Mouse (Mus musculus) midbrain, embryonic 12.5 days (tissue): ENCODE data around the gene Rasgef1b. TPM values are rescaled to one million over a fixed set of nuclear protein-coding genes. Genes with fewer than 3 reads are reported as not detected.

Experiments used
- ATAC-seq: fragments of 200-750 bp; cut with Nextera tagmentation; 2 replicates; pipeline ENCODE4 v1.8.0; 2017; ENCODE audit warnings: low read depth, moderate TSS enrichment, moderate library complexity; ENCODE audit not compliant: low FRiP score
- H3K27ac ChIP-seq: fragments of 300-500 bp; sonication (generic); replicated peaks from 2 replicates; pipeline ENCODE4 v1.5.1; 2016; ENCODE audit warnings: mild to moderate bottlenecking
- H3K27me3 ChIP-seq: fragments of 300-500 bp; sonication (generic); 2 replicates; pipeline ENCODE4 v1.6.1; 2016; ENCODE audit warnings: mild to moderate bottlenecking
- H3K36me3 ChIP-seq: fragments of 300-500 bp; sonication (generic); 2 replicates; pipeline ENCODE4 v1.6.1; 2016
- H3K4me1 ChIP-seq: fragments of 300-500 bp; sonication (generic); 2 replicates; pipeline ENCODE4 v1.6.1; 2016
- H3K4me2 ChIP-seq: fragments of 300-500 bp; sonication (generic); replicated peaks from 2 replicates; pipeline ENCODE4 v1.6.1; 2016; ENCODE audit warnings: mild to moderate bottlenecking, moderate library complexity
- H3K4me3 ChIP-seq: fragments of 300-500 bp; sonication (generic); 2 replicates; pipeline ENCODE4 v1.5.1; 2016; ENCODE audit warnings: mild to moderate bottlenecking
- H3K9ac ChIP-seq: fragments of 300-500 bp; sonication (generic); replicated peaks from 2 replicates; pipeline ENCODE4 v1.6.1; 2016; ENCODE audit warnings: mild to moderate bottlenecking, moderate library complexity
- H3K9me3 ChIP-seq: fragments of 300-500 bp; sonication (generic); 2 replicates; pipeline ENCODE4 v1.6.1; 2016; ENCODE audit warnings: mild to moderate bottlenecking
- WGBS: fragments of 180-500 bp; shearing (Covaris S2); methylation state at CpG from one replicate; pipeline ENCODE4 v1.1.7; 2016; 5-methylcytosine and 5-hydroxymethylcytosine counted together
- polyA plus RNA-seq: library from polyadenylated mRNA; unstranded; fragments of >200 nt; fragmentation: Nextera tagmentation; extraction: Ambion mirVana; gene quantifications from 2 replicates; pipeline ENCODE4 v1.2.1, GENCODE M21; 2016

Gene Rasgef1b
- polyA plus RNA-seq, 1 experiment from 2014 or later: 41.9 TPM

- H3K9me3 ChIP-seq: no peaks in the 10 kb centered on the region
- no peak overlapping the region for H3K9ac ChIP-seq
- H3K4me2 ChIP-seq: no peak overlapping the region
- 84% methylated on average over 11 of the region's 11 CpGs for WGBS
- H3K27me3 ChIP-seq: no peaks in the 10 kb centered on the region
- H3K4me1 ChIP-seq: peaks cover 5% of the 10 kb centered on the region; the same call in 1 of the 2 replicates
- no peak overlapping the region for H3K27ac ChIP-seq
- H3K36me3 ChIP-seq: no peaks in the 10 kb centered on the region
- H3K4me3 ChIP-seq: no peak overlapping the region
- no peak for ATAC-seq
Observed at GRCm38 (mm10) chr5:99632649-99633310, 96.1 kb downstream of the Rasgef1b start.

- Histone ChIP-seq H3K9me3 (no peaks in the 10 kb centered on the region), H3K36me3 (no peaks in the 10 kb centered on the region), H3K27ac (no peak overlapping the region), H3K4me3 (no peak overlapping the region), H3K4me2 (no peak overlapping the region), H3K9ac (no peak overlapping the region), H3K27me3 (peaks cover 8% of the 10 kb centered on the region), H3K4me1 (peaks cover 9% of the 10 kb centered on the region)
- 78% methylated on average over 7 of the region's 7 CpGs for WGBS
- no peak for ATAC-seq
Observed at GRCm38 (mm10) chr5:99630087-99630486, 98.8 kb downstream of the Rasgef1b start.

GRCm38 (mm10) chr5:99625603-99626002 is 103.3 kb downstream of the Rasgef1b start:
- no peak for ATAC-seq
- Histone ChIP-seq H3K9me3 (no peaks in the 10 kb centered on the region), H3K4me2 (no peak overlapping the region), H3K27ac (no peak overlapping the region), H3K9ac (no peak overlapping the region), H3K36me3 (no peaks in the 10 kb centered on the region), H3K4me3 (no peak overlapping the region), H3K4me1 (peaks cover 9% of the 10 kb centered on the region), H3K27me3 (peaks cover 19% of the 10 kb centered on the region)
- WGBS: 42% methylated on average over 3 of the region's 3 CpGs

GRCm38 (mm10) chr5:99620771-99621170 is 108.1 kb downstream of the Rasgef1b start:
- 94% methylated on average over 5 of the region's 5 CpGs for WGBS

GRCm38 (mm10) chr5:99617271-99617800 is 111.5 kb downstream of the Rasgef1b start:
- WGBS: 31% methylated on average over 5 of the region's 5 CpGs
- Histone ChIP-seq H3K4me3 (no peak overlapping the region), H3K36me3 (no peaks in the 10 kb centered on the region), H3K27me3 (peaks cover 40% of the 10 kb centered on the region), H3K4me2 (no peak overlapping the region), H3K4me1 (peaks cover 23% of the 10 kb centered on the region), H3K27ac (no peak overlapping the region), H3K9me3 (no peaks in the 10 kb centered on the region), H3K9ac (no peak overlapping the region)
- ATAC-seq: no peak; the same call in 1 of the 2 replicates

More at GRCm38 (mm10) chr5:99620771-99621170, 108.1 kb downstream of the Rasgef1b start:
- no peak overlapping the region for H3K4me2 ChIP-seq
- H3K36me3 ChIP-seq: no peaks in the 10 kb centered on the region
- H3K9ac ChIP-seq: no peak overlapping the region
- ATAC-seq: no peak
- H3K4me1 ChIP-seq: peaks cover 9% of the 10 kb centered on the region
- H3K9me3 ChIP-seq: no peaks in the 10 kb centered on the region
- H3K27ac ChIP-seq: no peak overlapping the region
- no peak overlapping the region for H3K4me3 ChIP-seq
- H3K27me3 ChIP-seq: peaks cover 26% of the 10 kb centered on the region

GRCm38 (mm10) chr5:99613321-99614118 is 115.3 kb downstream of the Rasgef1b start:
- Histone ChIP-seq H3K27me3 (peaks cover 56% of the 10 kb centered on the region), H3K4me3 (peak overlapping the region; percentile 28), H3K36me3 (no peaks in the 10 kb centered on the region), H3K4me2 (peak overlapping the region; percentile 55), H3K9me3 (no peaks in the 10 kb centered on the region), H3K9ac (peak overlapping the region; percentile 39; the same call in 1 of the 2 replicates), H3K27ac (peak overlapping the region; percentile 69), H3K4me1 (peaks cover 28% of the 10 kb centered on the region)
- under 1% methylated on average over 24 of the region's 24 CpGs for WGBS
- peak; percentile 83 for ATAC-seq

- WGBS: 75% methylated on average over 5 of the region's 5 CpGs
- H3K4me2 ChIP-seq: no peak overlapping the region
- no peak overlapping the region for H3K4me3 ChIP-seq
- H3K9me3 ChIP-seq: no peaks in the 10 kb centered on the region
- no peak overlapping the region for H3K27ac ChIP-seq
- no peak overlapping the region for H3K9ac ChIP-seq
- H3K36me3 ChIP-seq: no peaks in the 10 kb centered on the region
- H3K27me3 ChIP-seq: peaks cover 45% of the 10 kb centered on the region
- no peak for ATAC-seq
- H3K4me1 ChIP-seq: 0 out of 2 replicates have a peak, but pooled peaks cover 6% of the 10 kb centered on the region
Observed at GRCm38 (mm10) chr5:99607602-99608001, 121.3 kb downstream of the Rasgef1b start.

- no peak overlapping the region; the same call in 1 of the 2 replicates for H3K9ac ChIP-seq
- WGBS: 84% methylated on average over 15 of the region's 15 CpGs
- peaks cover 36% of the 10 kb centered on the region for H3K27me3 ChIP-seq
- no peak for ATAC-seq
- no peak overlapping the region for H3K27ac ChIP-seq
- no peak overlapping the region for H3K4me2 ChIP-seq
- no peaks in the 10 kb centered on the region for H3K36me3 ChIP-seq
- H3K4me1 ChIP-seq: 0 out of 2 replicates have a peak, but pooled peaks cover 4% of the 10 kb centered on the region
- no peaks in the 10 kb centered on the region for H3K9me3 ChIP-seq
- H3K4me3 ChIP-seq: no peak overlapping the region
Observed at GRCm38 (mm10) chr5:99606164-99606858, 122.6 kb downstream of the Rasgef1b start.

GRCm38 (mm10) chr5:99602244-99603023 is 126.4 kb downstream of the Rasgef1b start:
- H3K27me3 ChIP-seq: peaks cover 15% of the 10 kb centered on the region
- H3K27ac ChIP-seq: no peak overlapping the region
- H3K9me3 ChIP-seq: no peaks in the 10 kb centered on the region
- peaks cover 7% of the 10 kb centered on the region; the same call in 1 of the 2 replicates for H3K4me1 ChIP-seq
- H3K9ac ChIP-seq: no peak overlapping the region
- 83% methylated on average over 10 of the region's 10 CpGs for WGBS
- no peak overlapping the region for H3K4me2 ChIP-seq
- no peak overlapping the region for H3K4me3 ChIP-seq
- no peak for ATAC-seq
- H3K36me3 ChIP-seq: no peaks in the 10 kb centered on the region

- no peak overlapping the region for H3K9ac ChIP-seq
- no peak overlapping the region for H3K4me3 ChIP-seq
- no peaks in the 10 kb centered on the region for H3K36me3 ChIP-seq
- no peak overlapping the region for H3K4me2 ChIP-seq
- WGBS: 81% methylated on average over 11 of the region's 11 CpGs
- H3K4me1 ChIP-seq: peaks cover 7% of the 10 kb centered on the region; the same call in 1 of the 2 replicates
- peaks cover 4% of the 10 kb centered on the region; the same call in 1 of the 2 replicates for H3K27me3 ChIP-seq
- ATAC-seq: no peak
- no peaks in the 10 kb centered on the region for H3K9me3 ChIP-seq
- no peak overlapping the region for H3K27ac ChIP-seq
Observed at GRCm38 (mm10) chr5:99599376-99599775, 129.5 kb downstream of the Rasgef1b start.
